Mouse (Mus musculus) cortical plate, adult 2 months (tissue): ENCODE data around the gene Cpsf4. TPM values are rescaled to one million over a fixed set of nuclear protein-coding genes. Genes with fewer than 3 reads are reported as not detected.
"Not testable (repeated sequence)": the region's sequence is repeated elsewhere in the genome, so short reads cannot be mapped to it uniquely, and the experiment has no call there.

Experiments
- H3K27ac ChIP-seq: fragments of 200-500 bp; 2 replicates; pipeline ENCODE4 v1.5.1; 2012; ENCODE audit warnings: low read length, control low read depth, inconsistent platforms; ENCODE audit not compliant: insufficient read depth
- H3K4me1 ChIP-seq: fragments of 200-500 bp; 2 replicates; pipeline ENCODE4 v1.6.1; 2011; ENCODE audit warnings: low read length; ENCODE audit not compliant: control insufficient read depth, insufficient read depth
- H3K4me3 ChIP-seq: fragments of 200-500 bp; 2 replicates; pipeline ENCODE4 v1.5.1; 2011; ENCODE audit warnings: mild to moderate bottlenecking, low read length, control low read depth; ENCODE audit not compliant: insufficient read depth
- CTCF ChIP-seq: fragments of 200-500 bp; IDR thresholded peaks from 2 replicates; pipeline ENCODE4 v1.5.1; 2011; ENCODE audit warnings: mild to moderate bottlenecking, control low read depth, low read length; ENCODE audit not compliant: insufficient read depth; ENCODE audit errors: extremely low read depth
- POLR2A ChIP-seq: fragments of 200-500 bp; IDR thresholded peaks from 2 replicates; pipeline ENCODE4 v1.6.1; 2011; ENCODE audit warnings: mild to moderate bottlenecking, low read length, control low read depth; ENCODE audit not compliant: insufficient read depth; ENCODE audit errors: extremely low read depth
- polyA plus RNA-seq: library from polyadenylated mRNA; depleted of rRNA; stranded (reverse); fragments of >200 nt; gene quantifications from 2 replicates; pipeline ENCODE4 v1.2.3, GENCODE M21; 2012; rRNA removed

The Cpsf4 gene
- polyA plus RNA-seq: 39.1 and 43.0 TPM in 2 replicates

DNA sequence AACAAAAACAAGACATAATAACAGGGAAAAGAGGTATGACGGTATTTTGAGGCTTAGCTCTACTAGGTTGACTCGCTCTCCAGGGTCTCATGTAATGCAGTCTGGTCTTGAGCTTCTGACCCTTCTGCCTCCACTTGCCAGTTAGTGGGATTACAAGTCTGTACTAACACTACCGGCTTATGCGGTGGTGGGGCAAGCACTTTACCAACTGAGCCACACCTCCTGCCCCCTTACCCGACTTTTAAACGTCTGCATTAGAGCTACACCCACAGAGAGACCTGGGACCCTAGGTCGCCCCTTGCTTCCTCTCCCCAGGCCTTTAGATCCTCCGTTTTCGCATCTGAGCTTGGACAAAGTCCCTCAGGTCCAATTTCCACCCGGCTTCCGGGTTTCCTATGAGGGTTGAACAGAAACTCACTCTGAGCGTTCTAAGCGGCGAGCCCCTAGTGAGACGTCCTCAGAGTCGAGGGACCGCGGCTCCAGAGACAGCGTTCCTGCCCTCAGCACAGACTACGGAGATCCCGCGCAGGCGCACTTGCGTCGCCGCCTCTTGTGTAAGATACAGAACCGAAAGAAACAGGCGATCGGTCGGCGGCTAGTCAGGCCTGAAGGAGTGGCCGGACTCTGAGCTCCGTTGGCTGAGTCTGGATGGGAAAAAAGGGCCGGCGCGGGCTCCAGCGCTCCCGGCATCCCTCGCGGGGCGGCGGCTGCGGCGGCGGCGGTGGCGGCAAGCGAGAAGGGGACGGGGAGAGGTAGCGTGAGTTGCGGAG, at the start of gene Cpsf4, which contains the start of gene Ptcd1:
Gene Cpsf4 (plus strand): TSS at position 678 of the 770 bp plus-strand sequence.
Gene Ptcd1 (minus strand): TSS at position 573 of the 770 bp plus-strand sequence.
- Histone ChIP-seq H3K4me1 (peaks cover 6% of the 10 kb centered on the region), H3K4me3 (peak within 1 kb of the TSS; percentile 73), H3K27ac (0 out of 2 replicates have a peak within 1 kb of the TSS, but pooled peaks have one; percentile 13)
- TF ChIP-seq CTCF (no peak), POLR2A (peak; percentile 92; the same call in 1 of the 2 replicates)

DNA sequence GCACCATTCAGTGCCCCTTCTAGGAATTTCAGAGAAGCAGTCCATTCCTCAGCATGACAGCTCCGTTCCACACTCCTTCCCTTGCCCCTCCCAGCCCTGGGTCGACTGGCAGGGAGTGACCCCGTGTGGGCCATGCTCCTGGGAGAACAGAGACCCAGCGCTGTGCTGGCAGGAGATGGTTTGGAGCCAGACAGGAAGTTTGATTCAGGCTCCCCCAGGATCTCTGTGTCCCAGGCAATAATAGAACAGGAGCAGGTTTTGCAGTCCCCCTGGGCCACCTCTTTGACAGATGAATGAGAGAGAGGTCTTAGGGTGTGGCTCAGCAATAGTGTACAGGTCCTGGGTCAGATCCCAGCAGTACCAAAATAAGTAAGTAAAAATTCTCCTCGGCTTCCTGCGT, 49.0 kb upstream of the Cpsf4 start:
- H3K4me1 ChIP-seq: no peaks in the 10 kb centered on the region
- no peak for TF ChIP-seq CTCF
- H3K27ac ChIP-seq: no peak overlapping the region
- H3K4me3 ChIP-seq: no peak overlapping the region

DNA sequence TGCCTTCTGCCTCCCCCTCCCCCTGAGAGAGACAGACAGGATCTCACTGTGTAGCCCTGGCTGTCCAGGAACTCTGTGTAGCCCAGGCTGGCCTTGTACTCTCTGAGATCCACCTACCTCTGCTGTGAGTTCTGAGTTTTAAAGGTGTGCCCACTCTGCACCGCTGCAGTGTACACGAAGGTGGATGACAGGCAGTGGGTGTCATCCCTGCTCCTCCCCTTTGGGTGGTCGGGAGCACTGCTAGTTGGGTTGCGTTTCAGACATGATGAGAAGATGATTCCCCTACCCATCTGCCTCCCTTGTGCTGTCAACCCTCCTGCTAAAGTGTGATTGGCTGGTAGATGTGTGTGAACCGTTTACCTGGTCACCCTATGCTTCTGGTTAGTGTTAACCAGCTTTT, 48.6 kb upstream of the Cpsf4 start:
- Histone ChIP-seq H3K4me3 (no peak overlapping the region), H3K4me1 (no peaks in the 10 kb centered on the region), H3K27ac (no peak overlapping the region)
- TF ChIP-seq CTCF (no peak), POLR2A (no peak)

DNA sequence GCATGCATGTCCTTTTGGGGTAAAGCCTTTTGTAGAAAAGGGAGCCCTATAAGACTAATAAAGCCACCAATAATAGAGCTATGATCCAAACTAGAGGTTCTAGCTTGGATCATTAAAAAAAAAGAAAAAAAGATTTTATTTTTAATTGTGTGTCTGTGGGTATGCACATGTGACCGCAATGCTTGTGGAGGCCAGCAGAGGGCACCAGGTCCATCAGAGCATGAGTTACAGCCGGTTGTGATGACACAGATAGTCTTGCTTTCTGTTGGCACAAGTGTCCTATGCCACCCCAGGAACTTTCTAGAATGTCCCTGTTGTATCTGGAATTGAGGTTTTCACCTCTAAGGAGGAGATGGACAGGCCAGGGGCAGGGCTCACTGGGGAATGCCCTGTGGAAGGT, 47.6 kb upstream of the Cpsf4 start:
- Histone ChIP-seq H3K27ac (no peak overlapping the region), H3K4me1 (no peaks in the 10 kb centered on the region), H3K4me3 (no peak overlapping the region)
- no peak for TF ChIP-seq POLR2A
- peak; percentile 9; the same call in 1 of the 2 replicates for TF ChIP-seq CTCF

DNA sequence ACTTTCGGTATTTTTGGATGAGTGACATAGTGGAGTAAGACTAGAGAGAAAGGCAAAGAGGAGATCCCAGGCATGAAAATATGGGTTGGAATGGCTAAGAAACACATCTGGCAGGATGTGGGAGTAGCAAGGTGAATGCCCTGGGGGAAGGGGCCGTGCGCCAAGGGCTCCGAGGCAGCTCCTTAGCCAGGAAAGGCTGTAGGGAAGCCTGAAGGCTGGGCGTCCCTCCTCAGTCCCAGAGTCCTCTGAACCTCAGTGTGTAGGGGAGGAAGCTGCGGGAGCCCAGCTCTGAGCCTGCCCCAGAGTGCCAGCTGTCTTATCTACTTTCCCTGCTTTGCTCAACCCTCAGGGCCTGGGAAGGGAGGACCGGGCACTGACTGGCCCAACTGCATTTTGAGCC, 46.1 kb upstream of the Cpsf4 start:
- H3K4me3 ChIP-seq: no peak overlapping the region
- no peaks in the 10 kb centered on the region for H3K4me1 ChIP-seq
- TF ChIP-seq POLR2A (no peak), CTCF (no peak)
- H3K27ac ChIP-seq: no peak overlapping the region

DNA sequence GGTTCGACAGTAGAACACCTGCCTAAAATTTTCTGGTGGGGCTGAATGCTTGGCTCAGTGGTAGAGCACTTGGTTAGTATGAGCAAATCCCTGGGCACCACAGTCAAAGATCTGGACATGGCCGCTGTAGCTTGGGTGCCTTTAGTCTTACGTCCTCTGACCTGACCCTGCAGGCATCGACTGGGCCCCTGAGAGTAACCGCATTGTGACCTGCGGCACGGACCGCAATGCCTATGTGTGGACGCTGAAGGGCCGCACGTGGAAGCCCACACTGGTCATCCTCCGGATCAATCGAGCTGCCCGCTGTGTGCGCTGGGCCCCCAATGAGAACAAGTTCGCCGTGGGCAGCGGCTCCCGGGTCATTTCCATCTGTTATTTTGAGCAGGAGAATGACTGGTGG, 43.6 kb upstream of the Cpsf4 start:
- no peak overlapping the region for H3K4me3 ChIP-seq
- TF ChIP-seq CTCF (no peak), POLR2A (no peak)

DNA sequence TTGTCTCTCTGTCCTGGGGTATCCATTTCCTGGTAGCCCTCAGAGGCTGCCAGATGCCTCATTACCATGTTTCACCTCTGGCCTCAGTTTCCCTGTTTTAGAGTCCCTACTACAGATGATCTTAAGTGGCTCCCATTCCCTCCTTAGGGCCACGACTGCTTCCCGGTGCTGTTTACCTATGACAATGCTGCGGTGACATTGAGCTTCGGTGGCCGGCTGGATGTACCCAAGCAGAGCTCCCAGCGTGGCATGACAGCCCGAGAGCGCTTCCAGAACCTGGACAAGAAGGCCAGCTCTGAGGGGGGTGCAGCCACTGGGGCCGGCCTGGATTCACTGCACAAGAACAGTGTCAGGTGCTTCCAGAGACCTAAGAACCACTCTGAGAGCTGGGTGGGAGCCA, 40.4 kb upstream of the Cpsf4 start:
- Histone ChIP-seq H3K4me3 (no peak overlapping the region), H3K4me1 (peaks cover 6% of the 10 kb centered on the region), H3K27ac (no peak overlapping the region)
- no peak for TF ChIP-seq POLR2A
- TF ChIP-seq CTCF: no peak

More for the DNA sequence above, 43.6 kb upstream of the Cpsf4 start:
- Histone ChIP-seq H3K27ac (no peak overlapping the region), H3K4me1 (no peaks in the 10 kb centered on the region)

DNA sequence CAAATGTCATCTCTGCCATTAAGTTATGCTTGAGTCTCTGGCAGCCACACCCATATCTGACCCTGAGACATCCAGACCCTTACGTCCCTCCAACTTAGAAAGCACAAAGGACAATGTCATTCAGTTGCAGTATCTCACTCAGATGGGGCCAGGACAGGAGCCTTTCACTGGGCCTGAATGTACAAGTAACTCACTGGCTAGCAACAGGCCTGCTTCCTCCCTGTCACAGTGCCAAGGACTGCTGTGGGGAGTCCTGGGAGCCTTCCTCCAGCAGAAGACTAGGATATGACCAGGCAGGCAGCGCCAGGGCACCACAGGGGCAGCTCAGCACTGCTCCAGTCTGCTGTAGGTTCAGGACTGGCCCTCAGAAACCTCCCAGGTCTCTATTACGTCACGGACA, 37.9 kb upstream of the Cpsf4 start:
- H3K4me3 ChIP-seq: no peak overlapping the region
- peak overlapping the region; percentile 52 for H3K27ac ChIP-seq
- H3K4me1 ChIP-seq: peaks cover 6% of the 10 kb centered on the region
- TF ChIP-seq POLR2A (no peak), CTCF (no peak)

DNA sequence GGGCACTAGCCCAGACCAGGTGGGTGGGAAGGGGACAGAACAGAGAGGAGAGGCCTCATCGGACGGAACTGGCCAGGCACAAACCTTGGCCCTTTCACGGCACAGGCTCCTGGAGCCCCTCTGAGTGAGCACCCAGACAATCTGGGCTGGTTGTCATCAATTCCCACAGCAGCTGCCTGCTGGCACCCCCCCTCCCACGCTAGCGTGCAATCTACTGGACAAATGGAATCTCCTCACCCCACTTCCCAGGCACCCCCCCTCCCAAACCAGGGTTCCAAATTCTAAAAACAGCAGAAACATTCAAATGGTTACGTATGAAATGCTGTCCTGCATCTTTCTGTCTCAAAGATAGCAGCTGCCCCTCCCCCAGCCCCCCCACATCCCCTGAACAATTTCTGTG, 37.2 kb upstream of the Cpsf4 start:
- not testable (repeated sequence) for H3K4me1 ChIP-seq, H3K27ac ChIP-seq, H3K4me3 ChIP-seq

DNA sequence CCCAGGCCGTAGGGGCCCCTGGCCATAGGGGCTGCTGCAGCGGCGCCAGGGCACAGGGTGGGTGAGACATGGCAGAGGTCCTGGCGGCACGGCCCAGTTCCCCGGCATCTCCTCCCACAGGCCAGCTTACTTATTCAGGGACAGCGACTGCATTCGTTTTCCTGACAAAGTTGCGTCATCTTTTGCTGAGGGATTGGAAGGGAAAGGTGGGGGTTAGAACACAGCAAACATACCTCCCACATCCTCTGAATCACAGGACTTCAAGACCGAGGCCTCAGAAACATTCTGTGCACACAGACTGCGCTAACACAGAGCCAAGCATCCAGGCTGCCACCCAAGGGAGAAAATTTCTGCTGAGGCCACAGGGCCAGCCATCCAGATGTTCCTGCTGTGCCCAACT, 36.8 kb upstream of the Cpsf4 start:
- Histone ChIP-seq H3K4me1 (peaks cover 6% of the 10 kb centered on the region), H3K27ac (0 out of 2 replicates have a peak overlapping the region, but pooled peaks have one; percentile 13), H3K4me3 (no peak overlapping the region)
- peak; percentile 73 for TF ChIP-seq POLR2A
- TF ChIP-seq CTCF: no peak
